Mouse (Mus musculus): ENCODE data around the gene Runx2. TPM values are rescaled to one million over a fixed set of nuclear protein-coding genes. Genes with fewer than 3 reads are reported as not detected.

Runx2 gene
- polyA plus RNA-seq, 1 experiment from 2014 or later, result 0.25 TPM

DNA sequence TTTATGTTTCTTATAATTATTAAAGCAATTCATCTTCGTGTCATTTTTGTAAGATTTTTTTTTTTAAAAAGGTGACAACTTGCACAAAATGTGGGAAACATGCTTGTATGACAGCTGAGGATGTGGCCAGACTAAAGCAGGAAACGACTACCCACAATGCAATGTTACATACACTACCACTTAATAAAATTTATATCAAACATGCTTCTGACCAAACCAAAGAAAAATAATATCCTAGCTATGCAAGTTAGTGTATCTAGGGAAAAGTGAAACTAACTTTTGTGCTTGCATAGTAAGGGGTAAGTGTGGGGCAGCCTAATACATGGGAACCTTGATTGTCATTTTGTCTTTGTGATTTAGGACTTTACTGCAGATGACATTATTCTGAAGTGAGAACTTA lies 4.2 kb upstream of the Runx2 start:
- Histone ChIP-seq H3K27me3 (ENCODE audit: control insufficient read depth, insufficient read depth, low read length) (no peaks in the 10 kb centered on the region; the same call in 1 of the 2 replicates), H3K4me1 (ENCODE audit: control insufficient read depth, insufficient read depth, low read length) (no peaks in the 10 kb centered on the region), H3K4me2 (ENCODE audit: low read depth, low read length) (no peak overlapping the region), H3K4me3 (ENCODE audit: low read length) (no peak overlapping the region), H3K27ac (ENCODE audit: low read length) (no peak overlapping the region), H3K9ac (ENCODE audit: low read length) (no peak overlapping the region), H3K36me3 (ENCODE audit: control insufficient read depth, insufficient read depth) (no peaks in the 10 kb centered on the region), H3K9me3 (replicated peaks; ENCODE audit: control insufficient read depth, low read length) (no peaks in the 10 kb centered on the region)
- ATAC-seq (replicated peaks; ENCODE audit: extremely low read depth, insufficient read depth, low FRiP score), result no peak
- WGBS, result 69% methylated on average over 2 of the region's 2 CpGs

DNA sequence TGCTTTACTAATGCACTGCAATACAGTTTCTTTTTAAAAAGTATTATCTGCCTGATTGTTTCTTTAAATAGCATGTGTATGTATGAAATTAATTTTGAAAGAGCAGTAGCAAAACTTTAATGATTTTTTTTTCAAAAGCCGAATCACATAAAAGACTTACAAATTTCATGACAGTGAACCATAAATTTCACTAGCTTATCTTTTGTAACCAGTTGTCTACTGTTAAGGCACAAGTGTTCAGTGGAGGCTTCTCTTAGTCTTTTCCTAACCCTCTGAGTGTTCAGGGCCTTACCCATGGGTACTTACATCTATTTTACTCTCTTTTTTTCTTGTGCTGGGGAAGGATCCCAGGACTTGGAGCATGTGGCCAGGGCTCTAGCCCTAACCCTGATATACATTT lies 7.6 kb downstream of the Runx2 start:
- no peak for ATAC-seq (replicated peaks; ENCODE audit: extremely low read depth, insufficient read depth, low FRiP score)
- no peak overlapping the region for H3K4me3 ChIP-seq (ENCODE audit: low read length)
- H3K4me2 ChIP-seq (ENCODE audit: low read depth, low read length), result no peak overlapping the region
- no peak overlapping the region for H3K27ac ChIP-seq (ENCODE audit: low read length)
- H3K9me3 ChIP-seq (replicated peaks; ENCODE audit: control insufficient read depth, low read length), result no peaks in the 10 kb centered on the region
- H3K4me1 ChIP-seq (ENCODE audit: control insufficient read depth, insufficient read depth, low read length), result no peaks in the 10 kb centered on the region
- no peaks in the 10 kb centered on the region for H3K36me3 ChIP-seq (ENCODE audit: control insufficient read depth, insufficient read depth)
- 95% methylated on average over 1 of the region's 1 CpGs for WGBS
- H3K9ac ChIP-seq (ENCODE audit: low read length), result no peak overlapping the region
- no peaks in the 10 kb centered on the region for H3K27me3 ChIP-seq (ENCODE audit: control insufficient read depth, insufficient read depth, low read length)

DNA sequence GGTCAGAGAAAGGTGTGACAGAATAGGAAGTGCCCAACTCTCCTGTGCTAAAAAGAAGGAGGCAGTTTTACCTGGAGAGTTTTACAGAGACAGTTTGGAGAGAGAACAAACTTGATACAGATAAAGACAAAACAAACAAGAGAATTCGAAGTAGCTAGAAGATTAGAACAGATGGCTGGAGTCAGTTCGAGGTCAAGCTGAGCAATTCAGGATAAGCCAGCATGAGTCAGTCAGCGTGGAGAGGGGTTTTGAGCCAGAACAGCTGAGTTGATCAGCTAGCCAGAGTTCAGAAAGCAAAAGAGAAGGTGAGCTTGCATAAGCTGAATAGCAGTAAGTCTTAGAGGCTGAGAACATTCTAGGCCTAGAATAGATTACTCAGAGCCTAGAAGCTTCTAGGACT lies 17.3 kb downstream of the Runx2 start:
- Histone ChIP-seq H3K9me3 (replicated peaks; ENCODE audit: control insufficient read depth, low read length) (no peaks in the 10 kb centered on the region), H3K4me3 (ENCODE audit: low read length) (no peak overlapping the region), H3K36me3 (ENCODE audit: control insufficient read depth, insufficient read depth) (no peaks in the 10 kb centered on the region), H3K27ac (ENCODE audit: low read length) (no peak overlapping the region), H3K9ac (ENCODE audit: low read length) (no peak overlapping the region), H3K4me1 (ENCODE audit: control insufficient read depth, insufficient read depth, low read length) (no peaks in the 10 kb centered on the region), H3K27me3 (ENCODE audit: control insufficient read depth, insufficient read depth, low read length) (no peaks in the 10 kb centered on the region), H3K4me2 (ENCODE audit: low read depth, low read length) (no peak overlapping the region)
- ATAC-seq (replicated peaks; ENCODE audit: extremely low read depth, insufficient read depth, low FRiP score), result no peak
- 26% methylated on average over 3 of the region's 3 CpGs for WGBS

DNA sequence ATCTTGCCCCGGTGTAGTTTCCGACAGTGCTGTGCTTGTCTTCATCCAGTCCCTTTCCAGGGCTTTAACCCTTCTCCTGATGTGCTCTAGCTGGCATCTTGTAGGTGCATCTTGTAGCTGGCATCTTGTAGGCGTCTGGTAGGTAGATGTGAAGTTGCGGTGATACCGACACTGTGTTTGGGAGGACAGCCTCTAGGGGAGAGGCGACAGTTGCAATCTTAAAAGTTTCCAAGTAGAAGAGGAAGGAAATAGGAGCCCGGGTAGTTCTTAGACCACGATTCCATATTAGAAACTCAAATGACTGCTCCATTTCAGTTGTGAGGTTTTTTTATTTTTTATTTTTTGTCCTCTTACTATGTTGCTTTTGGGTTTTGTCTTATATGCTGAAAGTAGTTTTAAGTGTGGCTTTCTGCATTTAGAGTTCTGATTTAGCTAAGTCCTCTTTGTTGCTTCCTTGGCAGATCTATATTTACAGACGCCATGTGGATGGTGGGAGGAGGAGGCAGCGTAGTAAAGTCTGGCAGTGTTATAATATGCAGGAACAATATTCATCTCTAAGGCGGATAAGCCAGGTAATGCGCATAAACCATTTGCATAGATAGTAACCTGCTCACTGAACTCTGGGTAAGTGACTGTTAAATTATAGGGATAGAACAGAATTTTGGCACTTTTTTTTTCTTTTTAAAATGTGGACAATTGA lies 22.2 kb downstream of the Runx2 start:
- no peak for ATAC-seq (replicated peaks; ENCODE audit: extremely low read depth, insufficient read depth, low FRiP score)
- 79% methylated on average over 12 of the region's 12 CpGs for WGBS
- H3K9ac ChIP-seq (ENCODE audit: low read length), result no peak overlapping the region

DNA sequence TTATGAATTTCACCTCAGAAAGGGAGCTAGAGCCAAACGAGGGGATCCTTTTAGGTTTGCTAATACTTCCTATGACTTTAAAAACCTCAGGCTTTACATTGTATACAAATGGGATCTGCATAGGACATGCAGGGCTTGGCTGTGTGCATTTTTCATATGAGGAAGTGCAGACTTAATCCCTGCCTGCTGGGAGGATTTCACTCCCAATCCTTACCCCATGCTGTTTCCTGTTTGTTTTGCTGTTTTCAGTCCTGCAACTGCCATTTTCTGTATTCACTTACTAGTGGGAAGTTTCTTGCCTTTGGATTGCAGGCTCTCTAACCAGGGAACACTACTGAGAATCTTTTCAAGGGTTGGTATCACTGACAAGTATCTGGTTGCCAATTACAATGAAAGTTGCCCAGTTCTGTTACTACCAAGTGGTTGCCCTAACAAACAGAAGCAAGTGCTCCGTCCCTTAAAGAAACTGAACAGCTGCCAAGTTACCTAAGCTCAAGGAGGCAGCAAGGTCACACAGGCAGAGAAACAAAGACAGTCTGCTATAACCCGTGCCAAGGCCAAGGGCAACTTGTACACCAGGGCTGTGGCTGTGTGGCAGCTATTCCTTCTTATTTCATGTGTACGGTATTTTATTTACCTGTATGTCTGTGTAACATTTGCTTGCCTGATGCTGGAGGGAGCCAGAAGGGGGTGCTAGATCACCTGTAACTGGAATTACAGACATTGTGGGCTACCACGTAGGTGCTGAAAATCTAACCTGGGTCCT lies 25.4 kb downstream of the Runx2 start:
- Histone ChIP-seq H3K9ac (ENCODE audit: low read length) (no peak overlapping the region), H3K27me3 (ENCODE audit: control insufficient read depth, insufficient read depth, low read length) (no peaks in the 10 kb centered on the region), H3K4me1 (ENCODE audit: control insufficient read depth, insufficient read depth, low read length) (peaks cover 5% of the 10 kb centered on the region; the same call in 1 of the 2 replicates), H3K36me3 (ENCODE audit: control insufficient read depth, insufficient read depth) (0 out of 2 replicates have a peak, but pooled peaks cover 4% of the 10 kb centered on the region), H3K27ac (ENCODE audit: low read length) (peak overlapping the region; percentile 29; the same call in 1 of the 2 replicates), H3K4me3 (ENCODE audit: low read length) (no peak overlapping the region), H3K9me3 (replicated peaks; ENCODE audit: control insufficient read depth, low read length) (no peaks in the 10 kb centered on the region), H3K4me2 (ENCODE audit: low read depth, low read length) (no peak overlapping the region)
- ATAC-seq (replicated peaks; ENCODE audit: extremely low read depth, insufficient read depth, low FRiP score), result no peak
- WGBS, result 68% methylated on average over 5 of the region's 5 CpGs

More for the DNA sequence above, 22.2 kb downstream of the Runx2 start:
- no peaks in the 10 kb centered on the region for H3K27me3 ChIP-seq (ENCODE audit: control insufficient read depth, insufficient read depth, low read length)
- H3K4me1 ChIP-seq (ENCODE audit: control insufficient read depth, insufficient read depth, low read length), result peaks cover 5% of the 10 kb centered on the region; the same call in 1 of the 2 replicates
- H3K36me3 ChIP-seq (ENCODE audit: control insufficient read depth, insufficient read depth), result 0 out of 2 replicates have a peak, but pooled peaks cover 4% of the 10 kb centered on the region
- H3K9me3 ChIP-seq (replicated peaks; ENCODE audit: control insufficient read depth, low read length), result no peaks in the 10 kb centered on the region
- H3K4me3 ChIP-seq (ENCODE audit: low read length), result no peak overlapping the region
- H3K27ac ChIP-seq (ENCODE audit: low read length), result no peak overlapping the region
- no peak overlapping the region for H3K4me2 ChIP-seq (ENCODE audit: low read depth, low read length)

DNA sequence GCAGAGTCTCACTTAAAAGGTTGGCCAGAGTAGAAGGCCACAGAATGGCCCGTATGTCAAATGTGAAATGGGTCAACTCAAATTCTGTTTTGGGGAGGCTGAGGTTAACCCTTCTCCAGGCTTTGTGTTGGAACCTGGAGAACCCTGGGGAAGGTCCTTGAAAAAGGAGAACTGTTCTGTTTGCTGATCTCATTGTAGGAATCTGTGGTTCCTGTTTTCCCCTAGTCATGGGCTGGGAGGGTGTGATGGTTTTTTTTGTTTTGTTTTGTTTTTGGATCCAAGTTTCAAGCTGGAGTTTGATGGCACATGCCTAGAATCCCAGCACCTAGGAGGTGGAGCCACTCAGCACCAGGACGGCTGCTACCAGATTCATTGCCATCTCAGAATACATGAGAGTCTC lies 31.5 kb downstream of the Runx2 start:
- WGBS, result 76% methylated on average over 2 of the region's 2 CpGs
- H3K4me1 ChIP-seq (ENCODE audit: control insufficient read depth, insufficient read depth, low read length), result no peaks in the 10 kb centered on the region; the same call in 1 of the 2 replicates
- no peak overlapping the region for H3K27ac ChIP-seq (ENCODE audit: low read length)
- no peaks in the 10 kb centered on the region for H3K9me3 ChIP-seq (replicated peaks; ENCODE audit: control insufficient read depth, low read length)
- H3K4me3 ChIP-seq (ENCODE audit: low read length), result no peak overlapping the region
- H3K27me3 ChIP-seq (ENCODE audit: control insufficient read depth, insufficient read depth, low read length), result no peaks in the 10 kb centered on the region
- no peak for ATAC-seq (replicated peaks; ENCODE audit: extremely low read depth, insufficient read depth, low FRiP score)
- no peak overlapping the region for H3K4me2 ChIP-seq (ENCODE audit: low read depth, low read length)
- H3K9ac ChIP-seq (ENCODE audit: low read length), result no peak overlapping the region
- no peaks in the 10 kb centered on the region for H3K36me3 ChIP-seq (ENCODE audit: control insufficient read depth, insufficient read depth)

DNA sequence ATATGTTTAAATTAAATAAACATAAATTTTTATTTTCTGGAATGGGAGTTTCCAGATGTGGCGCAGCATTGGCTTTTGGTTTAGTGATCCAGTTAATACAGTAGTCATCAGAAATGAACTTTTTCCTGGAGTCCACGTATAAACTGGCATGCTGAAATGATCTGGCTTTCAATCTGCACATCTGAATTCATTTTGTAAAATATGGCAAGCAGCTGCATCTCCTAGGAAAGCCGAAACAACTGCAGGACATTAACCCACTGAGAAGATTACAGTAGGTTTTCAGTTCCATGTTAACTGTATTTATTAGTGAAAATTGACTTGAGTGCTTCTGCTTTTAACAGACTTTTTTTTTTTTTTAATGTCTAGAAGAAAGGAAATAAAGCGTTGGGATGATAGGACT lies 32.2 kb downstream of the Runx2 start:
- Histone ChIP-seq H3K4me1 (ENCODE audit: control insufficient read depth, insufficient read depth, low read length) (no peaks in the 10 kb centered on the region; the same call in 1 of the 2 replicates), H3K27ac (ENCODE audit: low read length) (no peak overlapping the region), H3K9ac (ENCODE audit: low read length) (no peak overlapping the region), H3K9me3 (replicated peaks; ENCODE audit: control insufficient read depth, low read length) (no peaks in the 10 kb centered on the region), H3K27me3 (ENCODE audit: control insufficient read depth, insufficient read depth, low read length) (no peaks in the 10 kb centered on the region), H3K36me3 (ENCODE audit: control insufficient read depth, insufficient read depth) (no peaks in the 10 kb centered on the region), H3K4me2 (ENCODE audit: low read depth, low read length) (no peak overlapping the region), H3K4me3 (ENCODE audit: low read length) (no peak overlapping the region)
- ATAC-seq (replicated peaks; ENCODE audit: extremely low read depth, insufficient read depth, low FRiP score), result no peak
- 91% methylated on average over 4 of the region's 4 CpGs for WGBS

DNA sequence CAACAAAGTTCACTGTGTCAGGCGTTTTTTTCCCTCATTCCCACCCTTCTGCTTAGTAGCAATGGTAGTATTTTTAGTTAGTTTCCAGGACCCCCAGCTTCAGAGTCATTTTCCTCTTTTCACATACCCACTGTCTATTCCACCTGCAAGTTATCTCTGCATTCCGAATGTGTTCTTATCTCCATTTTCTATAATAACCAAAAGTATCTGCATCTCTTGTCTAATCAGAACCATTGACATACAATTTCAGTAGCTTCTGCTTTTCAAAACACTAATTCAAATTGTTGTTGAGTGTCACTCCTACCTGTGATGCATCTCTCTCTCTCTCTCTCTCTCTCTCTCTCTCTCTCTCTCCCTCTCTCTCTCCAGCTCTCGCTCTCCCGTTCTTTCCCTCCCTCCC lies 34.2 kb downstream of the Runx2 start:
- 60% methylated on average over 4 of the region's 4 CpGs for WGBS

DNA sequence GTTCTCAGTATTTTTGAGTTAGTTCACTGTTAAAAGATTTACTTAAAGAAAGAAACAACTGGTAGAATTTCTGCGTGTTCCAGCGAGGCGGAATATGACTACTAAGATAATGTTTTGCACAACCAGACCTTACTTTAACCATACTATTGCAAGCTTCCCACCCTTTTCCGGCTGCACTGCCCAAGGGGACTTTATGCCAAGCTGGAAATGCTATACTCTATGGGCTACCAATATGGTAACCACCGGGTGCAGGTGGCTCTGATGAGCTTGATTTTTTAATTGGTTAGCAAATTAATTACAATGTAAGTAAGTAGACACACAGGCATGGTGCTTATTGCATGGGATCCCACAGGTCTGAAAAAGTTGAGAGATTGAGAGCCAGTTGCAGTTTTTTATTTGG lies 36.5 kb downstream of the Runx2 start:
- H3K36me3 ChIP-seq (ENCODE audit: control insufficient read depth, insufficient read depth), result no peaks in the 10 kb centered on the region
- peak overlapping the region; percentile 77 for H3K4me2 ChIP-seq (ENCODE audit: low read depth, low read length)
- H3K9me3 ChIP-seq (replicated peaks; ENCODE audit: control insufficient read depth, low read length), result no peaks in the 10 kb centered on the region; the same call in 1 of the 2 replicates
- WGBS, result 74% methylated on average over 5 of the region's 5 CpGs
- no peaks in the 10 kb centered on the region; the same call in 1 of the 2 replicates for H3K4me1 ChIP-seq (ENCODE audit: control insufficient read depth, insufficient read depth, low read length)
- no peaks in the 10 kb centered on the region for H3K27me3 ChIP-seq (ENCODE audit: control insufficient read depth, insufficient read depth, low read length)
- H3K9ac ChIP-seq (ENCODE audit: low read length), result no peak overlapping the region
- ATAC-seq (replicated peaks; ENCODE audit: extremely low read depth, insufficient read depth, low FRiP score), result no peak
- no peak overlapping the region for H3K27ac ChIP-seq (ENCODE audit: low read length)
- no peak overlapping the region for H3K4me3 ChIP-seq (ENCODE audit: low read length)

More for the DNA sequence above, 34.2 kb downstream of the Runx2 start:
- H3K36me3 ChIP-seq (ENCODE audit: control insufficient read depth, insufficient read depth), result no peaks in the 10 kb centered on the region
- H3K4me2 ChIP-seq (ENCODE audit: low read depth, low read length), result no peak overlapping the region
- no peaks in the 10 kb centered on the region for H3K27me3 ChIP-seq (ENCODE audit: control insufficient read depth, insufficient read depth, low read length)
- H3K9me3 ChIP-seq (replicated peaks; ENCODE audit: control insufficient read depth, low read length), result no peaks in the 10 kb centered on the region; the same call in 1 of the 2 replicates
- no peak overlapping the region for H3K9ac ChIP-seq (ENCODE audit: low read length)
- H3K4me3 ChIP-seq (ENCODE audit: low read length), result no peak overlapping the region
- no peaks in the 10 kb centered on the region; the same call in 1 of the 2 replicates for H3K4me1 ChIP-seq (ENCODE audit: control insufficient read depth, insufficient read depth, low read length)
- H3K27ac ChIP-seq (ENCODE audit: low read length), result no peak overlapping the region
- ATAC-seq (replicated peaks; ENCODE audit: extremely low read depth, insufficient read depth, low FRiP score), result no peak
